Mouse (Mus musculus) CD4-positive, CD25-positive, alpha-beta regulatory T cell (primary cell): ENCODE data around the gene Csrp3. TPM values are rescaled to one million over a fixed set of nuclear protein-coding genes. Genes with fewer than 3 reads are reported as not detected.

Experiments
- polyA plus RNA-seq: library from polyadenylated mRNA; unstranded; fragments of 100-300 nt; shearing (Covaris generic); gene quantifications from one replicate; pipeline ENCODE4 v1.2.1, GENCODE M21; 2017

Csrp3 gene
- not detected for polyA plus RNA-seq

DNA sequence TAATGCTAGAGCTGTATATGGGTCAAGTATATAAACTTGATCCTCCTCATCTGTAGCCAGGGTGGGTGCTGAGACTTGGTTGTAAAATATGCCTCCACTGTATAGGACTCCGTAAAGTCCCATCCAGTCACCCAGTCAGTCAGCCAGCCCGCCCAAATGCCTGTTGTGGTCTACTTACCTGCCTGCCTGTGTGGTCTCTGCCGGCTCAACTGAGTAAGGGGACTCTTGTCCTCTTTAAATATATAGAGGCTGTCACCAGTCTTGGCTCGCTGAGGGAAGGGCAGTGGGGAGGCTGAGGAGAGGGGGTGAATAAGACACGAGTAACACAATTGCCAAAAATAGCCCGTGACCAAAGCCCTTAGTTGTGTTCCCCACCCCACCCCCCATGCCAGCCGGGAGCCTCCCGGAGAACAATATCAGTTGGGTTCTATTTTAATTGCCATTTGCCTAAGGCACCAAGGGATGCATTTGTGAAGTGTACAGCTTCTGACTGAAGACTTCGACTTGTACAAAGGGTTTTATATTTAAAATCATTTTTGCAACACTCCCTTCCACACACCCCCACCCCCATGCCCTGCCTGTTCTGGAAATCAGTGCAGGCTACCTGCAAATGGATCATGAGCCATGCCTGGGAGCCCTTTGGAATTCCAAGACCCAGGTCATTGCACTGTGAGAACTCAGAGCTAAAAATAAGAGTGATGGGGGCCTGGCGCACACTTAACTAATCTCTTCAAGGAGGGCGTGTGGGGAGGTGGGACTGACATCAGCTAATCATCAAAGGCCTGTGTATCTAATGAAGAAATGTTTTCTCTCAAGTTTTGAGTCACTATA, at the start of gene Csrp3:
Gene Csrp3, minus strand, starts transcription at position 214 of the 831 bp plus-strand sequence.

GRCm38 (mm10) chr7:48881486-48881885, 33.7 kb upstream of the Csrp3 start, which contains the start of gene E2f8:
TSS of gene E2f8 (minus strand) at chr7:48881596.

GRCm38 (mm10) chr7:48788851-48789572, 58.8 kb downstream of the Csrp3 start, which contains the start of gene Zdhhc13:
TSS of gene Zdhhc13 (plus strand) at chr7:48789003.

Other genes starting within 250 kb of the Csrp3 start
- gene Mrgprb3, start 204.2 kb downstream of the Csrp3 start, polyA plus RNA-seq = not detected
- gene Zdhhc13, start 59.0 kb downstream of the Csrp3 start, polyA plus RNA-seq = 40.4 TPM
- 0.87 TPM for gene E2f8, start 33.6 kb upstream of the Csrp3 start, polyA plus RNA-seq
- gene Nav2, start 60.7 kb upstream of the Csrp3 start, polyA plus RNA-seq = 15.8 TPM